Mouse (Mus musculus): ENCODE measurements around the gene Fndc3b. TPM values are rescaled to one million over a fixed set of nuclear protein-coding genes. Genes with fewer than 3 reads are reported as not detected.

The Fndc3b gene
- total RNA-seq, 4 experiments from 2014 or later = 17.7 to 23.4 (median 21.2) TPM

DNA sequence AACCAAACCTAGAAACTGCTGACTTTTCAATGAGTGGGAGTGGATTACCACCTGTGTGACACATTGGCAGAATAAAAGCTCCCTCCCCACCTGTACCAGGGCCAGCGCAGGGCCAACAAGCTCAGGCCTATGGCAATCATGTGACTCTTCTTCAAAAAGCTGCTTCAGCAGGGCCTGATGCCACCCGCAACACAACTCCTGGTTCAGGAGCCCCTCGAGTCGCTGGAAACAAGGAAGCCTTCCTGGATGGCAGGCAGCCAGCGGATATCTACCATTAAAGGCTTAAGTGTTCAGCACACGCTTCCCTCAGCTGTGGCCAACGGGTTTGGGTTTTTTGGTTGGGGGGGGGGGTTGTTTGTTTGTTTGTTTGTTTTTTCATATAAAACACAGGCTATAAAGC, 37.4 kb downstream of the Fndc3b start:
- DNase-seq (ENCODE audit: low spot score in 2 of 2) = no peak

- no peak for DNase-seq (ENCODE audit: low spot score in 2 of 2)
These were observed 40.7 kb downstream of the Fndc3b start for GRCm38 (mm10) chr3:27670416-27670815.

- no peak for DNase-seq (ENCODE audit: low spot score in 2 of 2)
These were observed 43.8 kb downstream of the Fndc3b start for GRCm38 (mm10) chr3:27667280-27667679.

- DNase-seq (ENCODE audit: low spot score in 2 of 2) = no peak
These were observed 45.8 kb downstream of the Fndc3b start for GRCm38 (mm10) chr3:27665338-27665737.

- no peak for DNase-seq (ENCODE audit: low spot score in 2 of 2)
These were observed 47.9 kb downstream of the Fndc3b start for GRCm38 (mm10) chr3:27663221-27663620.

DNA sequence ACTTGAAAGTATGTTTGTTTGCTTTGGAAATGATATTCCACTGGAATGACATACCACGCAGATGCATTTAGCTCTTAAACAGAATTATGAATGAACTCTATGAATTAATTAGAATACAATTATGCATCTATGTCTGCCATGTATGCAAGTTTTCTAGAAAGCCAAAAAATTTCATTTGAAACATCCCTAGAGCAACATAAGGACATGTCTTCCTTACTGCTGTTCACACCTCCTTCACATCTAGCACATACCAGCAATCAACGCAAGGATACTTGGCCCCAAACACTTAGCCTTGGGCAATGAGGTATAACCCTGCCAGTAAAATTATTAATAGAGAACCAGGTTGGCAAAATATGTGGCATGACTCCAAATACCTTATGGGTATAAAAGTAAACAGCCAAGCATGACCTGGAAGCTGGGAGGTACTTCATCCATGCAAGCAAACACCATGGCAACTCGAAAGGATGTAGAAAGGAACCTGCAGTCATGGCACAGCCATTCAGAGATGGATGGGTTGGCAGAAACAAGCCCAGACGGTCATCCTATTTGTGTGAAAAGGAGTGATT, 52.8 kb downstream of the Fndc3b start:
- DNase-seq (ENCODE audit: low spot score in 2 of 2) = no peak

DNA sequence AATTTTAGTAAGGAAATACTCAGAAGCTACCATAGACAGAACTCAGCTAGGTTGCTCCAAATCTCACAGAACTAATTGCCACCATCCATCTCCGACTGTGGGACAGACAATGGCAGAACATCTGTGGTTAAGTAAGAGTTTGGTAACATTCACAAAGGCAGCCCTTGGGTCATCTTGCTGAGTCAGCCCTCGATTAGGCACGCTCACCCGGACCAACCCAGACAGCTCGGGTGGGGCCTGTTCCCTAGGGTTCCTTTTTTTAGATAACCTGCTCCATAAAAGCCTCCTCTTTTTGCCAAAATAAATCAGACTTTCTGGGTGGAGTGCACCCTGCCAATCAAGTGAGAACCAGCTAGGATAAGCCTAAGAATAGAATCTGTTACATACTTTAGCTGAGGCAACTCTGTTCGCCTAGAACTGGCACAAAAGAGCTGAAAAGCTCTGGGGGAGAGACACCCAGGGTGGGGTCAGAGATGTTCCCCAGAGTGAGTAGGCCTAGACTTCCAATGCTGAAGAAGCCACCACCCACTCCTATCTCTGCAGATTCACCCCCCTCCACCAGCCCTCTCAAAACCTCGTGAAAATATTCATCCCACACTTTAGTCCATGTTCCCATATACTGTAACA, 54.2 kb downstream of the Fndc3b start:
- DNase-seq (ENCODE audit: low spot score in 2 of 2) = no peak

- no peak for DNase-seq (ENCODE audit: low spot score in 2 of 2)
These were observed 55.4 kb downstream of the Fndc3b start for GRCm38 (mm10) chr3:27655673-27656072.

GRCm38 (mm10) chr3:27655042-27655441, 56.1 kb downstream of the Fndc3b start:
- no peak for DNase-seq (ENCODE audit: low spot score in 2 of 2)

DNA sequence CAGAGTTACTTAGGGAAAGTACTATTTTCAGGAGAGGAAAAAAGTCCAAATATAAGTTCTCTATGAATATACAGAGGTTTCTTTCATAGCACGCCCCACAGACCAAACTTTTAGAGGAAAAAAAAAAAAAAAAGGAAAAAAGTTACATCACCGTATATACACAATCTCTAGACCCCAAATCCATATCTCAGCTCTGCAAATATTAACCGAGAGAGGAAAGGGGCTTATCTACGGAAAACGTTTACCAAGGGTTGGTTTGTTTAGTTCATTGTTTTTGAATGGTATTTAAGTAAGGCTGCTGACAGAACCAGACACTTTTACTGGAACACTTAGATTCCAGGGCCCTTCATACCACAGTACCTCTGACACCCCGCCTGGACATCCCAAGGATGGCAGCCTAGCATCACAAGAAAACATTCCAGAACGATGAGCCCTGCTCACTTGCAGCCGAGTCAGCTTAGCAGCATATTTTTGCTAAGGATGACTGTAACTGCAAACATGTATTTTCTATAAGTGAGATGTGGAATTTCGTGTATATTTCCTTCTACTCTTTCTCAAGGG, 58.6 kb downstream of the Fndc3b start:
- DNase-seq (ENCODE audit: low spot score in 2 of 2) = no peak

- no peak for DNase-seq (ENCODE audit: low spot score in 2 of 2)
These were observed 59.4 kb downstream of the Fndc3b start for GRCm38 (mm10) chr3:27651731-27652130.

DNA sequence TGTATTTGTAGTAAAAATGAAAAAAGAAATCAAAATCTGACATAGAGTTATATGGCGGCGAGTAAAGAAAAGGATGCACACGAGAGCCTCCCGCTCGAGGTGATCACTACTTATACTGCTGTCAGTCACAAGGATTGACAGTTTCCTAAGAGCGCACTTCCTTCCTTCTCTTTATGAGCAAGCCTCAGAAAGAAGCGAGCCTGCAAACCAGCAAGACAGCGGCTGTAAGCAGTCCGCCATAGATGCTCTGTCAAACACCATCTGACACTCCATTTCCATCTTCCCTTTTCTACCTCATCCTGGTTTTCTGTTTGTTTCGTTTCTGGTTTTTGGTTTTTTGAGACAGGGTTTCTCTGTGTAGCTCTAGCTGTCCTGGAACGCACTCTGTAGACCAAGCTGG, 61.0 kb downstream of the Fndc3b start:
- no peak for DNase-seq (ENCODE audit: low spot score in 2 of 2)

DNA sequence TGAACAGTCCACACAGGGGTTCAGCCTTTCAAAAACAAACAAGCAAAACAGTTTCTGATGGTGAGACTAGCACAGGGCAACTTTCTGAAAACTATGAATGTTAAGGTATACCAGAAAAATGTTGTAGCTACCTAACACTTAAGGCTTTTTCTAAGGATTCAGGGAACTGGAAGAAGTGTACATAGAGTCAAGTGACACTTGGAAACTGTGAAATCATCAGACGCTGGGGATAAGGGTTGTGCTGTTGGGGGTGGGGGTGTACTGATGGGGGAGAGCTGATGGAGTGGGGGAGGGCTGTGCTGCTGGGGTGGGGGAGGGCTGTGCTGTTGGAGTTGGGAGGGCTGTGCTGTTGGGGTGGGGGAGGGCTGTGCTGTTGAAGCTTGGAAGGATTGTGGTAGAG, 61.8 kb downstream of the Fndc3b start:
- DNase-seq (ENCODE audit: low spot score in 2 of 2) = no peak

DNA sequence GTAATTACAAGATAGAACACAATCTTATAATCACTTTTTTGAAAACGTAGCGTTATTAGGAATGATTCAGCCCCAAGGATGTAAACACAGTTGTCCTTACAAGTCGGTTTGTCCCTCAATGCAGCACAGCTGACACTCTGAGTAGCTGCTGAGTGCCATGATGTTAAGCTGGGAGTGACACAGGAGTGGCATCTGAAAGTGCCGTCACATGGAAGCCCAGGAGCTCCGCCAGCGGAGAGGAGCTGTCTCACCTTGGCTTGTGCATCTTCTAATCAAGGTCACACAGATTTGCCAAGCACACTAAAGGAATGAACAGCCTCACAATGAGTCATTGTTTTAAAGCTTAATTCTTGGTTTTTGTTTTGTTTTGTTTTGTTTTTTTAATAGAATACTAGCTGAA, 68.7 kb downstream of the Fndc3b start:
- DNase-seq (ENCODE audit: low spot score in 2 of 2) = no peak

DNA sequence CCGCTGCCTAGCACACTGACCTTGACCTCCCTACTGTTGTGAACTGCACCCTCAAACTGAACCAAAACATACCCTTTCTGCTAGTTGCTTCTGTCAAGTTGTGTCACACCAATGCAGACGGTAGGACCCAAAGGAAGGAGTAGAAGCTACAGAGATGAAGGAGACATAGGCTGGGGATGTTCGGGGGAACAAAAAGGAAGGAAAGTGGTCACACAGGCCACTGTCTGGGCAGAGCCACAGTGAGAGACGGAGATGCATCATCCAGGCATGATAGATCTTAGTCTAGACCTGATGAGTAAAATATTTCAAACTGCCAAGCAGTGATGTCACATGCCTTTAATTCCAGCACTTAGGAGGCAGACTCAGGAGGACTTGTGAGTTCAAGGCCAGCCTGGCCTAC, 71.4 kb downstream of the Fndc3b start:
- DNase-seq (ENCODE audit: low spot score in 2 of 2) = no peak

DNA sequence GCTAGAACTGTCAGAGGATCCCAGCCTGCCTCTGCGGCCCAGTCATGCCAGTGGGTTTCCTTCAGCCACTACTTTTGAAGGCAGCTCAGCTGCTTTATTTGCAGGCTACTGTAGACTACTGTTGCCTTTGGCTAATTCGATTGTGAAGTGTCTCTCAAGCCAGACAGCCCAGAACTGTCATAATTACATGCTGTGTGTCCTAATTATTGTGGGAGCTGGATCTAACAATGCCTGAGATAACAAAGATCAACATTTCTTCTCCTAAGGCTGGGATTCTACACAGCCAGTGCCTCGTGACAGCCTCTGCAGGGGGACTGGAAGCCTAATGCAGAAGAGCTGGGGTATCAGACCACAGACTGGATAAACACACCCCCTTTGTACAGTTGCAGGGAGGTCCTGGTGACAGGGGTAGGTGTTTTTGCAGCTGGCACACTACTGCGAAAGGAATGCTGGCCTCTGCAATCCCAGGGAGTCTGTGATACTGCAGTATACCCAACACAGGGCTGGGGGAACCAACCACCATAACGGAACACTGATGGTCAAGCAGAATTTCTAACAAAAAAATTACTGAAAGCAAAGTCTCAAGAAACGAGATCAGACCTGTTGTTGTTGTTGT, 74.0 kb downstream of the Fndc3b start:
- no peak for DNase-seq (ENCODE audit: low spot score in 2 of 2)

GRCm38 (mm10) chr3:27635776-27636175, 75.3 kb downstream of the Fndc3b start:
- no peak for DNase-seq (ENCODE audit: low spot score in 2 of 2)

DNA sequence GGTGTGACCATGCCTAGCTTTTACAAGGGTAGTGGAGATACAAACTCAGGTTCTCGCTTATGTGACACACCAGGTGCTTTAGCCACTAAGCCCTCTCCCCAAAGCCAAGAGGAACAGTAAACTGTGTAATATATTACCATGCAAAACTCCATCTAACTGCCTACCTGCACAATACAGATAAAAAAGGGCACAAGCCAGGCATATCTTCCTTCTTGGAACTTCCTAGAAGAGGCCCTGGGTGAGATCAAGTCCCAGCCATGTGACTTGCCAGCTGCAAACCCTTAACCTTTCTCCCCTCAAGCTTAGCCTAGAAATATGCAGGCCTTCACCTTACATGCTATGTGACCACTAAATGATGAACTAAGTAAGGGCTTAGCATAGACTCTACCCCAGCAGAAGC, 78.2 kb downstream of the Fndc3b start:
- no peak for DNase-seq (ENCODE audit: low spot score in 2 of 2)

DNA sequence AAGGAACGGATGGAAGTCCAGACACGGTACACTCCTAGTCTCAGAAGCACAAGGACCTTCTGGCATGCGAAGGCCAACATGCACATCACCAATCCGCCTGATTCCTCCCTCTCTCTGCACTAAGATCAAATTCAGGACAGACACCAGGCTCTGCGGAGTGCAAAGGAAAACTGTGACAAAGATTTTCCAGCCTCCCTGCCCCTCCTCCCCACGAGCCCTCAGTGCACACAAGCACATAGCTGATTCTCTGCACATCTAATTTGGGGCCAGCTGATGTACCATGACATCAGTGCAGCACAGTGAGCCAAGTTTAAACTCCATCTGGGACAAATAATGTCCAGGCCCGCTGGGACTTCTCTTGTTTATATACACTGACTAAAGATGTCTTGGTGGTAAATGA, 80.0 kb downstream of the Fndc3b start:
- DNase-seq (ENCODE audit: low spot score in 2 of 2) = peak; percentile 39 to 49

- no peak for DNase-seq (ENCODE audit: low spot score in 2 of 2)
These were observed 81.4 kb downstream of the Fndc3b start for GRCm38 (mm10) chr3:27629716-27630115.

DNA sequence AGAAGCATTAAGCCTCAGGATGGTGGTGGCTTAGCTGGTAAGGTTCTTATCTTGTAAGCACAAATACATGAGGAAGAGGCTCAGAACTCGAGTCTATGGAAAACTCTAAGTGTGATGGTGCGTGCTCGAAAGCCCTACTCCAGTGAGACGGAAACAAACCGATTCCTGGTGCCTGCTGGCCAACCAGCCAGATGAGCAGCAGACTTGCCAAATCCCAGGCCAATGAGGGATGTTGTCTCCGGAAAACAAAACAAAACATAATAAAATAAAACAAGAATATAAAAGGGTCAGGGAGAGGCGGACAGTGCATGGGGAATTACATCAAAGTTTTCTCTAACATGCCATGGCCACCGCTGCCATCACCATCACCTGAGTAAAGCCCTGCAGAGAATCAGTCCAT, 84.8 kb downstream of the Fndc3b start:
- no peak for DNase-seq (ENCODE audit: low spot score in 2 of 2)

DNA sequence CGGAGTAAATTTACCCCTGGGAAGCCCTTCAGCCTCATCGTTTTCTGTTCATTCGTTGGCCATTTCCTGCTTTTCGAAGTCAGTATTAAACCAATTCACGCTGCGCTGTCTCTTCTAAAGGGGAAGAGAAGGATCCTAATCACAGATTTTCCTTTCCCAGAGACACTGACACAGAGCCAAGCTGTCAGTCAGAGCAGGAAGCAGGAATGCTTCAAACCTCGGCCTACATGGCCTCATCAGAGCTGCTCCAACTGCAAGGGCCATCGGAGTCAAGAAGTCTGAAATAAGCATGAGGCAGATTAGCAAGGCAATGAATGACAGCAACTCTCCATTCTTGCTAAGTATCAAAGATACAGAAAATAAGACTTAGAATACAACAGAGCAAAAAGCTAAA, 85.5 kb downstream of the Fndc3b start:
- DNase-seq (ENCODE audit: low spot score in 2 of 2) = no peak

Data from layer of hippocampus, adult 8-10 months (tissue).